8 mouse cellular contexts compared by ENCODE assay signal in the genomic region with DNA sequence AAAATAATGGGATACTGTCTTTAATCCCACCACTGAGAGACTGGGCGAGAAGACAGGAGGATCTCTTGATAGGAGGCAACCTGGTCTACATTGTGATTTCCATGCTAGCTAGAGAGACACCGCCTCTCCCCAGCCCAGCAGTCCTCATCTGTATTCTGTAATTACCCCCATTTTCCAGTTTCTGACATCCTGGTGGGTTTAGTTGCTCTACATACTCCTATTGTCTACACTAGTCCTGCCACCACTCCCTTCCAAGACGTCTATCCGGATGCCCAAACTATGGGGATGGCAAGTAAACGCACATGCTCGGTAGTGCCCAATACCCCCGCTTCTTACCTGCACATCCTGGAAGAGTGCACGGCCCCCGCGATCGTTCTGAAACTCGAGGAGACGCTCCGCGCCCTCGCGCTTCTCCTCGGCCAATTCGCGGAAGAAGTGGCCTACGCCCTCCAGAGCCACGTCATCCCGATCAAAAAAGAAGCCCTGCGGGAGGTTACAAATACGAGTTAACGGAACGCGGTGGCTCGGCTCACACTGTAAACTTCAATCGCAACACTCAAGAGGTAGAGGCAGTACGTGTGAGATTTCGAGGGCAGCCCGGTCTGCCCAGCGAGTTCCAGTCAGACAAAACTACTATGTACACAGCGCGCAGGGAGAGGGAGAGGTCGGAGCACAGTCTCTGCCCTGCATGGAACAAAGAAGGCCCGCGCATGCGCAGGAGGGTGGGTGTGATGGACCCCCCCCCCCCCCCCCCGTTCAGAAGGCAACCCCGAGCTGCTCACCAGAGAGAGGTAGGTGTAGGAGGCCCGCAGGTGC. TPM values are rescaled to one million over a fixed set of nuclear protein-coding genes. Genes with fewer than 3 reads are reported as not detected.
DNase-seq lines count a peak whose midpoint lies in the region; ATAC-seq lines count a peak whose summit lies in the region.

No protein-coding gene starts in this region.

- peak; percentile 89 for DNase-seq in CD4-positive helper T cell, adult 2 months (ENCODE audit: low read depth, low spot score)
- peak; percentile 84 for DNase-seq in brain, adult 2 months (ENCODE audit: low read depth, low spot score)
- DNase-seq in kidney, postnatal 10 days, result peak; percentile 91
- DNase-seq in neural tube, embryonic 11.5 days (ENCODE audit: low spot score), result peak; percentile 88

- peak overlapping the region; percentile 90 for H3K4me2 ChIP-seq in heart, embryonic 14.5 days (ENCODE audit: low read length)
- H3K4me2 ChIP-seq in liver, embryonic 16.5 days (ENCODE audit: low read depth, low read length), result peak overlapping the region; percentile 84
- H3K4me2 ChIP-seq in neural tube, embryonic 11.5 days (ENCODE audit: low read depth), result peak overlapping the region; percentile 87
- H3K4me2 ChIP-seq in stomach, embryonic 16.5 days (ENCODE audit: low read depth, low read length), result peak overlapping the region; percentile 87

- H3K9ac ChIP-seq in heart, embryonic 14.5 days (ENCODE audit: low read length), result peak overlapping the region; percentile 93
- peak overlapping the region; percentile 71 for H3K9ac ChIP-seq in liver, embryonic 16.5 days (ENCODE audit: low read depth, low read length)
- H3K9ac ChIP-seq in neural tube, embryonic 11.5 days (ENCODE audit: low read length), result peak overlapping the region; percentile 93
- H3K9ac ChIP-seq in stomach, embryonic 16.5 days (ENCODE audit: low read length), result peak overlapping the region; percentile 91

- peak overlapping the region; percentile 71 to 85 for H3K4me3 ChIP-seq in heart, embryonic 14.5 days (ENCODE audit: control insufficient read depth in 1 of 2, insufficient read depth in 1 of 2, low read depth in 1 of 2, low read length in 2 of 2)
- H3K4me3 ChIP-seq in liver, embryonic 16.5 days (ENCODE audit: low read depth, low read length), result peak overlapping the region; percentile 70
- H3K4me3 ChIP-seq in neural tube, embryonic 11.5 days (ENCODE audit: low read depth, low read length), result peak overlapping the region; percentile 73
- peak overlapping the region; percentile 89 for H3K4me3 ChIP-seq in stomach, embryonic 16.5 days (replicated peaks; ENCODE audit: low read length)

- peaks cover 18 to 32% of the 10 kb centered on the region in 2 experiments for H3K4me1 ChIP-seq in heart, embryonic 14.5 days (ENCODE audit: control insufficient read depth in 2 of 2, insufficient read depth in 2 of 2, low read length in 2 of 2)
- H3K4me1 ChIP-seq in liver, embryonic 16.5 days (ENCODE audit: control insufficient read depth, low read depth, low read length), result peaks cover 50% of the 10 kb centered on the region
- H3K4me1 ChIP-seq in neural tube, embryonic 11.5 days (ENCODE audit: control insufficient read depth, insufficient read depth, low read length), result peaks cover 22% of the 10 kb centered on the region
- peaks cover 34% of the 10 kb centered on the region for H3K4me1 ChIP-seq in stomach, embryonic 16.5 days (ENCODE audit: control insufficient read depth, insufficient read depth, low read length)

- WGBS in heart, embryonic 14.5 days, result 1% methylated on average over 41 of the region's 43 CpGs
- WGBS in liver, embryonic 16.5 days (ENCODE audit: insufficient replicate concordance), result 1% methylated on average over 41 of the region's 43 CpGs
- under 1% methylated on average over 43 of the region's 43 CpGs for WGBS in neural tube, embryonic 11.5 days
- under 1% methylated on average over 43 of the region's 43 CpGs for WGBS in stomach, embryonic 16.5 days

- no peaks in the 10 kb centered on the region for H3K9me3 ChIP-seq in heart, embryonic 14.5 days (ENCODE audit: control insufficient read depth, low read length)
- H3K9me3 ChIP-seq in liver, embryonic 16.5 days (replicated peaks; ENCODE audit: control insufficient read depth, low read length), result no peaks in the 10 kb centered on the region
- H3K9me3 ChIP-seq in neural tube, embryonic 11.5 days (ENCODE audit: control insufficient read depth, low read length), result no peaks in the 10 kb centered on the region
- no peaks in the 10 kb centered on the region for H3K9me3 ChIP-seq in stomach, embryonic 16.5 days (replicated peaks; ENCODE audit: control insufficient read depth, low read length)

- peaks cover 63% of the 10 kb centered on the region for H3K36me3 ChIP-seq in heart, embryonic 14.5 days (ENCODE audit: control insufficient read depth, insufficient read depth, low read length)
- H3K36me3 ChIP-seq in liver, embryonic 16.5 days (ENCODE audit: control insufficient read depth, insufficient read depth), result peaks cover 29% of the 10 kb centered on the region
- H3K36me3 ChIP-seq in neural tube, embryonic 11.5 days (ENCODE audit: control insufficient read depth, insufficient read depth, low read length), result peaks cover 10% of the 10 kb centered on the region
- H3K36me3 ChIP-seq in stomach, embryonic 16.5 days (ENCODE audit: control insufficient read depth, insufficient read depth, low read length), result peaks cover 7% of the 10 kb centered on the region

- peak overlapping the region; percentile 86 to 93 for H3K27ac ChIP-seq in heart, embryonic 14.5 days (replicated peaks in 1 of 2; ENCODE audit: control insufficient read depth in 1 of 2, insufficient read depth in 1 of 2, low read depth in 2 of 2, low read length in 2 of 2)
- peak overlapping the region; percentile 93 for H3K27ac ChIP-seq in liver, embryonic 16.5 days (ENCODE audit: low read length)
- H3K27ac ChIP-seq in neural tube, embryonic 11.5 days (ENCODE audit: low read depth, low read length), result peak overlapping the region; percentile 92
- peak overlapping the region; percentile 94 for H3K27ac ChIP-seq in stomach, embryonic 16.5 days (ENCODE audit: low read length)

- no peaks in the 10 kb centered on the region for H3K27me3 ChIP-seq in heart, embryonic 14.5 days (ENCODE audit: control insufficient read depth, insufficient read depth, low read length)
- no peaks in the 10 kb centered on the region for H3K27me3 ChIP-seq in liver, embryonic 16.5 days (ENCODE audit: control insufficient read depth, insufficient read depth, low read depth, low read length)
- no peaks in the 10 kb centered on the region for H3K27me3 ChIP-seq in neural tube, embryonic 11.5 days (ENCODE audit: control insufficient read depth, insufficient read depth, low read length)
- no peaks in the 10 kb centered on the region for H3K27me3 ChIP-seq in stomach, embryonic 16.5 days (ENCODE audit: control insufficient read depth, insufficient read depth, low read length)

- peak; percentile 8; the same call in 1 of the 2 replicates for ATAC-seq in erythroblast, adult 5-6 weeks (replicated peaks; ENCODE audit: low FRiP score, poor library complexity, severe bottlenecking)
- ATAC-seq in heart, embryonic 14.5 days (ENCODE audit: insufficient number of reproducible peaks, insufficient read depth, low FRiP score, low read depth), result peak; percentile 48
- ATAC-seq in liver, embryonic 16.5 days (ENCODE audit: low read depth), result peak; percentile 28
- ATAC-seq in neural tube, embryonic 11.5 days (ENCODE audit: insufficient read depth, low FRiP score, low TSS enrichment), result peak; percentile 69
- peak; percentile 64 for ATAC-seq in stomach, embryonic 16.5 days (ENCODE audit: insufficient read depth, low FRiP score)

RNA-seq across cellular contexts. Expression of gene Ftl1, which starts 0.7 kb away (rescaled TPM):
- 1,430 and 1,622 TPM in 2 replicates for total RNA-seq in erythroblast, adult 5-6 weeks (2015; ENCODE audit: low replicate concordance)
- total RNA-seq in erythroblast, adult 5-6 weeks (2017; ENCODE audit: low replicate concordance), result 705 and 987 TPM in 2 replicates
- 3,513 and 3,606 TPM in 2 replicates for polyA plus RNA-seq in heart, embryonic 14.5 days (2014; fragmentation: Nextera tagmentation; extraction: Ambion mirVana)
- polyA plus RNA-seq in liver, embryonic 16.5 days (2015; fragmentation: Nextera tagmentation; extraction: Ambion mirVana), result 6,125 and 6,166 TPM in 2 replicates
- polyA plus RNA-seq in neural tube, embryonic 11.5 days (2014; fragmentation: Nextera tagmentation; extraction: Ambion mirVana), result 5,316 and 5,449 TPM in 2 replicates
- 4,462 and 4,467 TPM in 2 replicates for polyA plus RNA-seq in stomach, embryonic 16.5 days (2015; fragmentation: Nextera tagmentation; extraction: Ambion mirVana)

RNA-seq across cellular contexts. Expression of gene Bax, which starts 7.7 kb away (rescaled TPM):
- total RNA-seq in erythroblast, adult 5-6 weeks (2015; ENCODE audit: low replicate concordance), result 8.6 and 12.7 TPM in 2 replicates
- total RNA-seq in erythroblast, adult 5-6 weeks (2017; ENCODE audit: low replicate concordance), result 9.7 and 11.8 TPM in 2 replicates
- polyA plus RNA-seq in heart, embryonic 14.5 days (2014; fragmentation: Nextera tagmentation; extraction: Ambion mirVana), result 89.9 and 102 TPM in 2 replicates
- polyA plus RNA-seq in liver, embryonic 16.5 days (2015; fragmentation: Nextera tagmentation; extraction: Ambion mirVana), result 63.3 and 63.4 TPM in 2 replicates
- 193 and 206 TPM in 2 replicates for polyA plus RNA-seq in neural tube, embryonic 11.5 days (2014; fragmentation: Nextera tagmentation; extraction: Ambion mirVana)
- polyA plus RNA-seq in stomach, embryonic 16.5 days (2015; fragmentation: Nextera tagmentation; extraction: Ambion mirVana), result 116 and 142 TPM in 2 replicates

RNA-seq across cellular contexts. Expression of gene Ruvbl2, which starts 21.1 kb away (rescaled TPM):
- total RNA-seq in erythroblast, adult 5-6 weeks (2015; ENCODE audit: low replicate concordance), result 54.1 and 63.4 TPM in 2 replicates
- 23.1 and 50.1 TPM in 2 replicates for total RNA-seq in erythroblast, adult 5-6 weeks (2017; ENCODE audit: low replicate concordance)
- 66.4 and 68.1 TPM in 2 replicates for polyA plus RNA-seq in heart, embryonic 14.5 days (2014; fragmentation: Nextera tagmentation; extraction: Ambion mirVana)
- 58.8 and 59.4 TPM in 2 replicates for polyA plus RNA-seq in liver, embryonic 16.5 days (2015; fragmentation: Nextera tagmentation; extraction: Ambion mirVana)
- polyA plus RNA-seq in neural tube, embryonic 11.5 days (2014; fragmentation: Nextera tagmentation; extraction: Ambion mirVana), result 165 and 172 TPM in 2 replicates
- 115 and 118 TPM in 2 replicates for polyA plus RNA-seq in stomach, embryonic 16.5 days (2015; fragmentation: Nextera tagmentation; extraction: Ambion mirVana)

RNA-seq across cellular contexts. Expression of gene Tulp2, which starts 22.7 kb away (rescaled TPM):
- total RNA-seq in erythroblast, adult 5-6 weeks (2015; ENCODE audit: low replicate concordance), result not detected in 2 replicates
- 0.42 TPM in 1 of 2 replicates, not detected in the other for total RNA-seq in erythroblast, adult 5-6 weeks (2017; ENCODE audit: low replicate concordance)
- polyA plus RNA-seq in heart, embryonic 14.5 days (2014; fragmentation: Nextera tagmentation; extraction: Ambion mirVana), result 0.42 and 0.71 TPM in 2 replicates
- 0.41 and 0.75 TPM in 2 replicates for polyA plus RNA-seq in liver, embryonic 16.5 days (2015; fragmentation: Nextera tagmentation; extraction: Ambion mirVana)
- polyA plus RNA-seq in neural tube, embryonic 11.5 days (2014; fragmentation: Nextera tagmentation; extraction: Ambion mirVana), result 0.26 and 0.57 TPM in 2 replicates
- 1.4 and 1.5 TPM in 2 replicates for polyA plus RNA-seq in stomach, embryonic 16.5 days (2015; fragmentation: Nextera tagmentation; extraction: Ambion mirVana)

RNA-seq across cellular contexts. Expression of gene Gys1, which starts 24.3 kb away (rescaled TPM):
- 11.7 and 13.2 TPM in 2 replicates for total RNA-seq in erythroblast, adult 5-6 weeks (2015; ENCODE audit: low replicate concordance)
- 4.6 and 8.9 TPM in 2 replicates for total RNA-seq in erythroblast, adult 5-6 weeks (2017; ENCODE audit: low replicate concordance)
- polyA plus RNA-seq in heart, embryonic 14.5 days (2014; fragmentation: Nextera tagmentation; extraction: Ambion mirVana), result 99.1 and 105 TPM in 2 replicates
- polyA plus RNA-seq in liver, embryonic 16.5 days (2015; fragmentation: Nextera tagmentation; extraction: Ambion mirVana), result 7.6 and 8.9 TPM in 2 replicates
- 32.8 and 37.2 TPM in 2 replicates for polyA plus RNA-seq in neural tube, embryonic 11.5 days (2014; fragmentation: Nextera tagmentation; extraction: Ambion mirVana)
- 46.3 and 47.3 TPM in 2 replicates for polyA plus RNA-seq in stomach, embryonic 16.5 days (2015; fragmentation: Nextera tagmentation; extraction: Ambion mirVana)

Comparison
In these comparisons a context has a peak if more than half of its experiments do, and no peak if none do; other contexts are left out.
1. Peak in every context shown above with its lines: DNase-seq, ATAC-seq, H3K4me3 ChIP-seq and H3K27ac ChIP-seq.
2. ATAC-seq: peak in every context shown above with its lines; median percentile 69 in neural tube, embryonic 11.5 days; 64 in stomach, embryonic 16.5 days; 48 in heart, embryonic 14.5 days; 28 in liver, embryonic 16.5 days; 8 in erythroblast, adult 5-6 weeks.